ENCODE assay signal across 16 mouse cellular contexts in genomic region chr10:118620611-118621010, GRCm38 (mm10).
A peak's percentile ranks its signal among the peaks of the same experiment; 100 is the strongest.
DNase-seq lines count a peak whose midpoint lies in the region.
"Had no signal": no experiment of that assay in that cellular context is flagged by ENCODE, and none has a peak within 500 bp of the region (broad histone marks: within the 10 kb centered on the region; RNA-seq: fewer than 3 reads in every experiment).

No protein-coding gene starts in this region.

- DNase-seq in 3T3-L1 (ENCODE audit: low read depth, low spot score) (peak; percentile 96), adipocyte (ENCODE audit: low spot score) (peak; percentile 95)
- DNase-seq in yolk sac, embryonic 10.5 days (ENCODE audit: low spot score) = no peak
- DNase-seq in natural killer cell, adult 2 months (ENCODE audit: low spot score in 2 of 2) = no peak
- DNase-seq: adrenal gland, adult 2 months; adrenal gland, adult 8-10 months; adrenal gland, postnatal 10 days; adrenal gland, postnatal 14 days; adrenal gland, postnatal 25 days; adrenal gland, postnatal 36 days; B cell, adult 2 months; cerebellum, adult 11 months; cerebellum, adult 11-12 months; cerebellum, adult 18-20 months; cerebellum, adult 2 months; cerebellum, adult 8-10 months had no signal

Comparison
In these comparisons a context has a peak if more than half of its experiments do, and no peak if none do; other contexts are left out.
1. DNase-seq: peak in 3T3-L1 (single experiment) and adipocyte (single experiment); none in yolk sac, embryonic 10.5 days (single experiment) and natural killer cell, adult 2 months (0 of 2).